Mouse (Mus musculus) thymus, postnatal 4 days (tissue): ENCODE results near the gene Robo1.

ENCODE experiments used
- DNase-seq: peaks from one replicate; pipeline ENCODE4 v3.0.0; 2021

Gene Robo1

DNA sequence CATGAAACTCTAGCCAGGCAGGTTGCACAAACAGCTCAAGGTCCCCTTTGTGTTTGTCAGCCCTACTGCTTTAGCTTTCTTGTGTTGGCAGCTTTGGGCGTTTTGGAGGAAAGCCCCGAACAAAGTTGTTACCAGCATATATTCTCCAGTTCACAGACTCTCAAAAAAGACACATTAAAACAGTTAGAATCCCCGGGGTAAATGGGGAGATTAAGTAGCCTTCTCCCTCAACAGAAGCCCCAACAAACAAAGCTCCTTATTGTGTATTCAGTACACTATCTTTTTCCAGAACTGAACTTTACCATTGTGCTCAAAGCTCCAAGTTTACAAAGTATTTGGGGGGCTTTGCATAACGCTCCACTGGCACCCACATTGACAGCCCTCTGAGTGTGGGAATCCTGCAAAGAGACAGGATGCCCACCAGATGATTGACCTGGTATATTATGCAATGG is 302.6 kb downstream of the Robo1 start:
- DNase-seq = no peak

DNA sequence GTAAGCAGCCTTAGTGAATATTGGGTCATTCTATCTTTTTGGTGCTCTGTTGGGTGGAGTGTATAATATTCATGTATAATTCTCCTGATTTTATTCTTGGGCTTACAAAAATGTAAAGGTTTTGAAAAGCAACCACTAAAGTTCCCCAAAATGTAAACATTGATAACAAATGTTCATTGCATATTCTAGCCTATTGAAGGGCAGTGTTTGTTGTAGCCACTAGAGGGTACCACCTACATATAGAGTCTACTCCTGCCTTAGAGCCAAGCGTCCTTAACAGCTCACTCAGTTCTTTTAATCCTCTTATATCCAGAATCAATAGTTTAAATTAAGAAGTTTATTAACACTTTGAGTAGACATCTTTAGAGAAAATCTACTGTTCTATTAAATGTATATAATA is 306.8 kb downstream of the Robo1 start:
- DNase-seq = no peak

DNA sequence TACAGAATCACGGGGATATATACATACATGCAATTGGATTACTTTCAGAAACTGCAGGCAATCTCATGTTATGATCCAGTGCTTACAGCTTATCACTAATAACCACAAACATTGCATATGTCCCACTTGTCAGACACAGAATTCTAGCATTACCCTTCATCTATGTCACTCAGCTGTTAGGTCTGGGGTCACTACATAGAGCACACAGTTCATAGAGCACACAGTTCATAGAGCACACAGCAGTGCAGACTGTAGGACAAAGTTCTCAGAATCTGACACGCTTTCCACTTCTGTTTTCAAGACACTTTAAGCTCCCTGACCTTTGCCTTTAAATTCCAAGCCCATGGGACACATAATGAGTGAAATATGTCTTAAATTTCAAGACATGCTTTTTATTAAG is 307.3 kb downstream of the Robo1 start:
- no peak for DNase-seq

DNA sequence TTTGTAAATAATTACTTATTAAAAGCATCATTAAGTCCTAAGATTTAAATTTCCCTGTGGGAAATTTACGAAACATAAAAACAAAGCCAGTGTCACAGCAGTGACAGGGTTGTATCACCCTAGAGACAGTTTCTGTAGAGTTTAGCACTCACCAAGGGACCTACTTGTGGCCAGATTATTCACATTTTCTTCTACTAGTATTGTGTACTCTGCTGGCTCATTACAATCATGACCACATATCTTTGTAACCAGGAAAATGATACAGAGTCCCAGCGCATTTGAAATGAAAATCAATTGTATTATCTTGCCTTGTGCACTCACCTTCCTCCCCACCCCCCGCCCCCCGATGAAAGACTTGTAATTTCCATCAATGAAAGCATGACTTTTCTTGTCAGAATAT is 314.3 kb downstream of the Robo1 start:
- no peak for DNase-seq

DNA sequence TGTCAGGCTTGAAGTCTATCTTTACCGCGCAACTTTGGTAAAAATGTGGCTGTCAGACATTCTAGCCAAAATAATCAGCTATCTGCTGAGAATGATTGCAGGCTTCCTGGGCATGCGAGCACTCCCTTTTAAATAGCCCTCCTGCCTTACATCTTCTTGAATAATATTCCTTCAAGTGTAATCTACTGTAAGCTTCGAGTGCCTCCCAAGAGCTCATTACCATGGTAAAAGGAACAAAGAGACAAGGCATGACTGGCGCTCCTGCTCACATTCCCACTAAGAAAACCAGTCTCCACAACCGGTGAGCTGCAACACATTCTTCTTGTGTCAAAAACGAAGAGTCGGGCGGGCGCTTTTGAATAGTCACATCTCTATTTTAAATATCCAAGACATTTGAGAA is 314.8 kb downstream of the Robo1 start:
- DNase-seq = no peak

DNA sequence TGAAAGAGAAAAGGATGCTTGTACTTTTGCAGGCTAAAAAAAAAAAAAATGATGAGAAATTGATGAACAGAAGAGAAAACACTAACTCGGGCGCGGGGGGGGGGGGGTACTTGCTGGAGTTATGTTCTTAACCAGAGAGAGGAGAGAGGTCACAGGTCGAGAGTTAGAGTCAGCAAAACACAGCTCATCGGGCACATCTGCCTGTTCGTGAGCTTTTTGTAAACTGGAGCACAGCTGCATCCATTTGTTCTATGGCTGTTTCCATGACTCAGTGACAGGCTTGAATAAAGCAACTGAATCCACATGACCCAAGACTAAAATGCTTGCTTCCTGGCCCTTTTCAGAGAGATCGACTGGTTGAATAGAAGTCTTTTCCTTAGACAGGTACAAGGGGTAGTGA is 325.7 kb downstream of the Robo1 start:
- DNase-seq = no peak

DNA sequence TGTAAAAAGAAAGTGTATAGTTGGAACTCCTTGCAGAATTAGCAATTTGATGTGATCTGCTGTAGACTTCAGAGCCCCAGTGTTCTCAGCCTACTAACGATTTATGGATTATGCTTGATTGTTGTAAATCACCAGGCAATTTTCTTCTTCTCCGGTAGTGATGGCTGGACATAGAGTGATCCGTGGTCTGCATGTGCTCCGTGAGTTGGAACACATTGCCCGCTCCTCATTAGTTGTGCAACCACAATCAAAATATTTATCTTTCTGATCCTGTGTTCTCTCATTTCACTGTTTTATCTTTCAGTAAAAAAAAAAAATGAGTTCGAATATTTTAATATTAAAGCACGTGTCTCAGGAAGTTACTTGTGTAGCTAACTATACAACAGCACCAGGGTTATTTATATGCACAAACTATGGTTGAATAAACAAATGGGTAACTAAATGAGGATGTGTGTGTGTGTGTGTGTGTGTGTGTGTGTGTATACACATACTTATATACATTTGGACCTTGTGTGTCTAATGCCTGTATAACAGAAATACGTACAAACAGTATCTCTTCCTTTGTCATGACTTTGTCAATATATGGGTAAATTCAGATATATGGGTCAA is 331.3 kb downstream of the Robo1 start:
- DNase-seq = no peak

DNA sequence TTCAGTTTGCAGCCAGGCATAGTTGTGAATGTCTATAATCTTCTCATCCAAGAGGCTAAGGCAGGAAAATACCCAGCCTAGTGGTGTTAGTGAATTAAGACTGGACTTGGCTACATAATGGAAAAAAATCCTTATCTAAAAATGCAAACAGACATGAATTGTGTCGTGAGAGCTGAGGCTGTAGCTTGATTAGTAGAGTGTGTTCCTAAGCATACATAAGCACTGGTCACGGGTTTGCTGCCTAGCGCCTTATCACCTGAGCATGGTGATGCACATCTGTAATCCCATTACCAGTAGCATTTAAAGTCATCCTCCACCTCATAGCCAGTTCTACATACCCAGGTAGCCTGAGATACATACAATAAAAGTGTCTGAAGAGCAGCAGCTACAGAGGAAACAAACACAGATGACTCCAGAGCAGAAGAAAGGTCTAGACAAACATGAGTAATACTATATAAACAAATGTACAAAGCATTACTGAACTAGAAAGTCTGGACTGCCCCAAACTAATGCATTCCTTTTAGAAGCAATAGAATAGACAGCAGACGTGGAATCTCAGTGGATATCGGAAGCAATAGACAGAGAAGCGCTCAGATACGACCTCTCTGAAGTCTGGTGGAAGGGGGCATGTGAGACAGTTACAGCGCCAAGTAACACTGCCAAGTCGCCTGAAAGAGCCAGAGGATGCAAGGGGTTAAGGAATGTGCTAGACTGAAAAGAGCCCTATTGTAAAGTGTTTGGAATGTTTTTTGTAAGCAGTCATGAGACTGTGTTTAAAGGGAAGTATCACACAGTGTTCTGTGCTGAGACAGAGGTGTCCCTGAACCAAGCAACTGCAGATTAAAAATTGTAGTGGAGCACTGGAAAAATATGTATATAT is 333.1 kb downstream of the Robo1 start:
- DNase-seq = no peak

DNA sequence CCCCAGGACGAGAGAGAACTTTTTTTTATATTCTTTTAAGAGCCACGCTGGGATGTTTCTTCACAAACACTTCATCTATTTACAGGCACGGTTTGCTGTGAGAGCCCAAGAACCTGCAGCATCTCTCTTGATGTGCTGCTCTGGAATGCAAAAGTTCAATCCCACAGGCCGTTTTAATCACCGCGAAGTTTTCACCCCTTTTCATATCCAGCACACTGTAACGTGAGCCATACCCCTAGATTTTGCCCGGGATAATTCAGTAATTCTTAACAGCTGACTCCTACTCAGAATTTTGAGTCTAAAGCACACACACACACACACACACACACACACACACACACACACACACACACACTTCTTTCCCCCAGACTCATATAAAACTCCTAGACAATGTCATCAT is 337.8 kb downstream of the Robo1 start:
- no peak for DNase-seq

DNA sequence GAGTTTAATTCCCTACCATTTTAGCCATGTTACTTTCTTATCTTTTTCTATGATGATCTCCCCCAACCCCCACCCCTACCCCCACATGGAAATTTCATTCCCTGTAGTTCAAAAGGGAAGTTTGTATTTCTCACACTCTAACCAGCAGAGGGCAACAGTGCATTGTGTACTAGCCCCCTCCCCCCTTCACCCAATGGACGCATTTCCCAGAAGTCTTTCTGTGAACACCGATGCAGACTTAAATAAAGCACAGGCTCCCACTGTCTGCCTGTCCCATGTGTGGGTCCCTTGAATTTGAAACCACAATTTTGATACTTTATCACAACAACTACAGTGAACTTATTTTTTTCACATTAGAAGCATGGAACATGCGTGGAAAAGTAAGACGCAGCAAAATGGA is 341.2 kb downstream of the Robo1 start:
- peak; percentile 13 for DNase-seq

DNA sequence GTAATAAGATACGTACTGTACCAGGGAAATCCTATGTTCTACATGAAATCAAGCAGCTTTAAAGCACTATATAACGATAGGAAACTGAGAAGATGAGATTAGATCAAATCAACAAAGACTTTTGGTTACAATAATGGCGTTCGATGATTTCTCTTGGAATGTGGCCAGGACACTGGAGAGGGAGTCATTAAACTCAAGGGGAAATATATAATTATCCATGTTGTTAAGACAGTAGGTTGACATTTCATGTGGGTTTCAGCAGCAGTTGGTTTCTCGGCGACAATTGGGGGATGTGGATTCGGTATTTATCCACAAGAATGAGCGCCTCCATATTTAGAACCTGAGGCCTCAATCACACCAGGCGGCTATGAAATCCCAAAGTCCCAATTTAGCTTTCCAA is 347.3 kb downstream of the Robo1 start:
- DNase-seq = no peak

DNA sequence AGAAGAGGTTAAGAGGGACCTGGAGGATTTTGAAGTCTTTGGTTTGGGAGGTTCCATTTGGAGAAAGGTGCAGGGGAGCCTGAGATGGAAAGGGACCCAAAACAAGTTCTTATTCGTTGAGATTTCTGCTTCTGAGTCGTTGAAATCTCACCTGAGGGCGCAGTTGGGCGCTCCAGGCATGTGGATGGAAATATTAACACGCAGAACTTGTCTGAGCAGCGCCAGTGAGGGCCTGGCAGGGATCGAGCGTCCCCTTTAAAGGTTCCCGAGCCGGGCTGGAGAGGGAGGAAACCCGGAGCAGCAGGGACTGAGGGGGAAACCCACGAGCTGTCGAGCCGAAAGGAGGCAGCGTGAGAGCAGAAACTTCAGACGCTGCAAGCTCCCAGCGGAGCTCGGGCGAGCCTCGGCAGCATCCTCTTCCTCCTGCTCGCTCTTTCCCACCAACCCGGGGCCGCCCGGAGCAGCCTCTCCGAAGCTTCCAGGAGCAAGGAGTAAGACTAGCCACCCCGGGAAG is 354.8 kb downstream of the Robo1 start:
- DNase-seq = peak; percentile 34

DNA sequence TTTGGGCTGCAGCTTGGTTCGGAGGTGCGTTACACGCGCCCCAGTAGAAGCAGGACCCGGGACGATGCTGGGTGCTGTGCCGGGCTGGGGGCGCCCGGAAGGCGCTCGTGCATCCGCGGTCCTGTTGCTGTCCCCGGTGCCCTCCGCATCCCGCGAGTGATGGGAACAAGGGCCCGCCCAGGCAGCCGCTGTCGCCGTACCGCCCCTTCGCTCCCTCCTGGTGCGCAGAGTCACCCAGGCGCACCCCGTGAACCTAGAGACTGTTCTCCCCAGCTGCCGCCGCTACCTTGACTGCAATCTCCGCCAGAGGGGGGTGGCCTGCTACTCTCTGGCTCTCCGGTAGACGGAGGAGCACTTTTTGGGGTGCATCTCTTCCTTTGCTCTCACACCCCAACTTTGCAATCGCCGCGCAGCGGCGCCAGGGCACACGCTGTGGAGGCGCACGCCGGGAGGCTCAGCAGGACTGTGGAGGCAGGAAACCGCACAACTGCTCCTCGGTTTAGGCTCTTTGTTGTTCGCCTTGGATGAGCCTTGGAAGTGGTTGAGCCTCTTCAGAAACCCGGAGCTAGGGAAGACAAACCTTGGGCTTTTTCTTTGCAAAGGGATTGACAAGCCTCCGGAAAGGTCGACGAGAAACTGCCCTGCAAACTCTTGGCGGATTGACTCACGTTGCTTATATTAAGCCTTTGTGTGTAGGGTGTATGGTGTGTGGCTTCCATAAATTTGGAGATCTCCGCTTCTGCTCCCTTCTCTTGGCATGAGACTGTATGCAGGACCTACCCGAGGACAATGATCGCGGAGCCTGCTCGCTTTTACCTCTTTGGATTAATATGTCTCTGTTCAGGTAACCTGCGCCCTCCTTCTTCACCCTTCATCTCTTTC is 355.5 kb downstream of the Robo1 start:
- DNase-seq = peak; percentile 71

DNA sequence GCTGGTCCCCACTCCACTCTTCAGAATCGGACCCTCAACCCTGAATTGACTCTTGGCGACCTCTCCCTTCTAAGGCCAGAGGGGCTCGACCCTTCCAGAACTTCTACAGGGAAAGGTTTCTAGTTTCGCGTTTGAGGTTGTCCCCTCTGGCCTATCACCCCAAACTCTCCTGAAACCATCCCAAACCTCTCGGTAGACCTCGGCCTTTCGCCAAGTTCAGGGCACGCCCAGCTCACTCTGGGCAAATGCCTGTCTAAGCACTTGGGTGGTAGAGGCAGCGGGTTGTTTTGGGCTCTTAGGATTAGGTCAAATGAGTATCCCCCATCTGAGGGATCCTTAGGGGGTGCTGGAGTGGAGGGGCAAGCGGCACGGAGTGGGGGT is 356.1 kb downstream of the Robo1 start:
- DNase-seq = no peak

DNA sequence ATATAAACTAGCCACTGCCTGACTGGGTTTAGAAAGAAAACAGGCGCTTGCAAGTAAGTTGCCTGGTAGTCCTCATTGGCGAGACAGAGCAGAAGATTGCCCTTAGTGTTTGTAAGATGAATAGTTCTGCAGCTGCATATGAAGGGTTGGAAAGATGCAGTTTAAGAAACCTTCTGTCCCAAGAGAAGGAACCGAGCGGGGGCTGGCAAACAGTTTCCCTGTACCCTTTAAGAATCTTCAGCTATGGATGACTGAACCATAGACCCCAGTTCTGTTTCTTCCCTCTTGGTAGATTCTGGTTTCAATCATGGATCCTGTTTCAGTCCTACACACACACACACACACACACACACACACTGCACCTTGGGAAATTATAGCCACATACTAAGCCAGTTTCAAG is 356.7 kb downstream of the Robo1 start:
- no peak for DNase-seq

DNA sequence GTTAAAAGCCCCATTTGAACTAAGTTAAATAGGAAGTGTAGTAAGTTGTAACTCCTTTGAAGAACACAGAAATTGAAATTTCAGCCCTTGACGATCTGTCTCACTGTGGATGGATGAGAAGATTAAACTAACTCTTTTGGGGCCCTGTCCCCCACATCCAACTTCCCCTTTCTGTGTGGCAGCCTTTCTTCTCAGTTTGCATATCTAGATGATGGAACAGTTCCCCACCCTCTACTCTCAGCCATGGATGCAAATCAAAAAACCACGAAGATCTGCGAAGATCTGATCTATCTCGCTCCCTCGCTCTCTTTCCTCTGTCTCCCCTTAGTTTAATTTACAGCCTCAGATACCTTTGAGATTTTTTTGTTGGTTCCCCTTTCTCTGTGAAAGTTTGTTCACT is 357.3 kb downstream of the Robo1 start:
- no peak for DNase-seq

DNA sequence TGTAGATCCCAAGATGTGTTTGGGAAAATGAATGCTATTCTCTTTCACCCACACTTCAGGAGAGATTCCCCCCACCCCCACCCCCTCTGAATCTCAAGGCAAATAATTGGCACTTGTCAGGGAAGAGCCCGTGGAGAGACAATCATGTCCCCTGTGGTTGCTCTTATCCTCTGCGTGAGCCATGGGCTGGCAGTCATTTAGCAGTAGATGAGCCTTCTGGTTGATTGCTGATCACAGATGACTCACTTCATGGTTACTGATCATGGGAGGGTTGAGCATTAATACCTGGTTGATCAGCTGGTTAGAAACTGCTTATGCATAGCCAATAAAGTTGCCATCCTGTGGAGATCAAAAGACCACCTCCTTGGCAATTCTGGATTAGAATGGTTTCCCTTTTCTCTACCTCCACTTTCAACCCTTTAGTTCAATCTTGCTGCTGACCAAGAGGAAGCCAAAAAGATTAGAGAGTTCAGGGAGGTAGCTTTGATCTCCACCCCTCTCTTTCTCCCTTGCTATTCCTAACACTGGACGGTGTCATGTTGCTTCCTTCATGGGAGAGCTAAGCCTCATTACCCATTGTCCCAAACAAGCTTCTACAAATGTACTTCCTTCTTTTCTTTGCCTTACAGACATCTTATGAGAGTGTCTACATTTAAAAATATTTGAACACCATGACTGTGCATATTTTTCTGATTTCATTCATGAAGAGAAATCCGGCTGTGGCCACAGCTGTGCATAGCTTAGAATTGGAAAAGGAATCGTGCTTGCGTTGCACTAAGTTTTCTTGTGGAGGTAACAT is 362.3 kb downstream of the Robo1 start:
- DNase-seq = no peak

DNA sequence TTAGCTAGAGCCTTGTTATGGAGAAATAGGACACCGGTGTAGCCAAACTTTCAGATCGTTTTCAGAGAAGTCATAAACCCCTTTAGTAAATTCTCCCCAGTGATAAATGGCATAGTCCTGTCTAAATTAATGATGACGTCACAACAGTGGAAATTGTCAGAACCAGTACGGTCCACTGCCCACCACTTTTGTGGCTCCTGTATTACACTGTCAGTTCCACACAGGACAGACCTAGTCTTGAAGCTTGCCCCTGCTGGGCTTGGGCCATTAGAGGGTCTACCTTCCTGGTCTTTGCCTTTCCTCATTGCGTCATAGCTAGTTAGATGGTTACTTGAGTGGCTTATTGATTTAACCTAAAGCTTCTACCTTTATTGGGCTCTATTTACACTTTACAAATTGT is 369.1 kb downstream of the Robo1 start:
- DNase-seq = no peak

DNA sequence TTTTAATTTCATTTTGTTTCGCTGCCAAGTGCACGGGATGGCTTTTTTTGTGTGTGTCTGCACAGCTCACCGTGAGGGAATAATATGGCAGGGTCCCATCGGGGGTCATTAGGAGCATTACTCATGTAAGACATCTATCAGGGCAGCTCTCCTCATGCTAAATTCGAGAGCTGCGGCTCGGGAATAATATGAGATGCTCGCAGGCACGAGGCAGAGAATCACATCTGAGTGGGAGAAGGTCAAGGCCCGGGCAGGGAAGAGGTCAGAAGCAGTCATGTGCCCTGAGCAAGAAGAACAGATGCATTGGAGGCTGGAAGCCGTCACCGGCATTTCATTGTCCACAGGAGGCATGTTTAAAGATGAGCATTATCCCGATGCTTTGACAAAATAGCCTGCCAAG is 370.3 kb downstream of the Robo1 start:
- no peak for DNase-seq

DNA sequence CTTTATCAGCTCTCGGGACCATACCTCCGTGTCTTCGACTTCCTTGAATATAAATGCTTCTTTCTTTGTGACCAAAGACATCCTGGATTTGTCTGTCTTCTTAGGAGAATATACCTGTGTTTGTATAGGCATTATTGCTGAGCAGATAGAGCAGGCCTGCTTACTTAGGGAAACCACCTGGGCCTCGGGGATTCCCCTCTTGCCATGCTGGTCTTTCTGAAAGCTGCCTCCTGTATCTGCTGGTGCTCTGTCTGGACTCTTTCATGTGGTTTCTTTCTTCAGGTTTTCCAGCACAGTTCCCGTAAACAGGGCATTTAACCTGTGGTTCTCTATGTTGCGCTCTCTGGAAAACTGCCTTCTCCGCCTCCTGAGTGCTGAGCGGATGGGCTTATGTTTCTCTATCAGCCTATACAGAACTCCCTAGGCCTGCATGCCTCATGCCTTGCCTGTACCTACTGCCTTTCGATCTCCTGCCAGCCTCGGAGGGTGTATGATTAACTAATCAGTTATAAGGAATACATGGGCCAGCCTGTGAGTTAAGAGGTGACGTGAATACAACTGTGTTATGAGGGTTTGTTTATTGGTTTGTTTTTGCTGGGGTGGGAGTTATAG is 370.9 kb downstream of the Robo1 start:
- no peak for DNase-seq

DNA sequence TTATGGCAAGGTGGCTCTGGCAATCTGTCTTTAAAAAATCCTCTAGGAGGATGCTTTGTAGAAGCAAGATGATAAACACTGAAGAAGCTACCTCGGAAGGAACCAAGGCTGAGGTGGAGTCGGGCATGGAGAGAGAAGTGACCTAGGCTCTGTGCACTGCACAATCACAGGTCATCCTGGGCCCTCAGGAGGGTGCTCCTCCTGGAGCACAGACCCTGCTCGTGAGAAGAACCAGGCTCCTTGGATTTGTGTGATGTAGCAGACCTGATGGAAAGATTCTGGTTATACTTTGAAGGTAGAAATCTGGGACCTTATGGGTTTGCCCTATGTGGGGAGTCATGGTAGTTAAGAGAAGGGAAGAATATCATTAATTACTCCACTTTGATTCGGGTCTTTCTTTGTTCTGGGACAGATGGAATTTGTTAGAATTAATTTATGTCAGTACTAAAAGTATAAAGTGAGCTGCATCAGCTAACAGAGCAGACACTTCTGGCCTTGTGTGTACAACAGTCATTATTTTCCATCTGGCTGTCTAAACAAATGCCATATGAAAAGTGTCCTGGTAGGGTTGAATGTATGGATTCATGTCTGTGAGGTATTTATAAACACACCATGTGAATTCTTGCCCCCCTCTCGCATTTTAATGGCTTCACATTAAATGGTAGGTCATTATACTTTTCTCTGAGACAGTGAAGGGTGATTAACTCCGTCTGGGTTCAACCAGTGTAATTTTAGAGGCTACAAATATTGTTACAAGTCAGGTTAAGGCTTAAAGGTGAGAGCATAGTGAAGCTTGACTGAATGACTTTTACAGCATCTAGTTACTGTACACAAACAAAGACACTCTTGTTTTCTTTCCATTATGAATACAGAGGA is 377.7 kb downstream of the Robo1 start:
- DNase-seq = no peak
